Mouse (Mus musculus): Measurements from ENCODE around the gene Ppfibp1.

DNA sequence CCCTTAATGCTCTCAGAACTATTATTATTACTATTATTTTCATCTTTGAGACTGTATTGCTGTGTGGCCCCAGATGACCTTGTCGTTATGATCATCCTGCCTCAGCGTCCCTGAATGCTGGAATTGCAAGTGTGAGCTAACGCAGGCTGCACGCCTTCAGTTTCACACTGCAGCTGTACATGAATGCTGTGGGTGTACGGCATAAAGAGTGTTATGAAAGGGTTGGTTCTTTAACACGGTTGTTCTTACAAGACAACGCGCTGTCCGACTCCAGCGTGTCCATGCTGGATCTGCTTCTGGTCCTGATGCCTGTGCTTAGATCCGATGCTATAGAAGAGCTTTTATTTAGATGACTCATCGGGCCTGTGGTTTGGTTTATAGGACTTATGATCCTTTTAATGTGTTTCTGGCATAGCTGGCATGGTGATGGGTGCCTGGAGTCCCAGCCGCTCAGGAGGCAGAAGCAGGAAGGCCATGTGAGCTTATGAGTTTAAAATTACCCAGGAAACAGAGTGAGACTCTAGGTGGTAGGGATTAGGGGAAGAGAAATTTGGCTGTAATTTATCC is 161.0 kb downstream of the Ppfibp1 start:
- no peak for TF ChIP-seq TBP (conservative IDR thresholded peaks at IDR 0.05; ENCODE audit: low read depth, low read length)
- TF ChIP-seq CTCF (conservative IDR thresholded peaks at IDR 0.05 in 1 of 2, IDR thresholded peaks at IDR 0.05 in 1 of 2; ENCODE audit: low read depth in 2 of 2, low read length in 2 of 2), result no peak
- no peak for TF ChIP-seq POLR2A (IDR thresholded peaks at IDR 0.05; ENCODE audit: low read depth, low read length)
- TF ChIP-seq E2F4 (IDR thresholded peaks at IDR 0.05; ENCODE audit: insufficient replicate concordance, low read depth, low read length), result no peak
- TF ChIP-seq HCFC1 (IDR thresholded peaks at IDR 0.05; ENCODE audit: low read depth, low read length), result no peak
- no peak for TF ChIP-seq EP300 (IDR thresholded peaks at IDR 0.05; ENCODE audit: low read length)
- no peak for TF ChIP-seq USF1 (IDR thresholded peaks at IDR 0.05; ENCODE audit: low read depth, low read length)
- TF ChIP-seq KAT2A (IDR thresholded peaks at IDR 0.05; ENCODE audit: insufficient replicate concordance, low read length), result no peak
- no peak for TF ChIP-seq CHD2 (IDR thresholded peaks at IDR 0.05; ENCODE audit: low read length)
- no peak for TF ChIP-seq PAX5 (IDR thresholded peaks at IDR 0.05; ENCODE audit: low read length)
- TF ChIP-seq MAZ (IDR thresholded peaks at IDR 0.05; ENCODE audit: low read depth, low read length), result no peak
- TF ChIP-seq ELF1 (IDR thresholded peaks at IDR 0.05; ENCODE audit: low read depth, low read length), result no peak
- TF ChIP-seq UBTF (IDR thresholded peaks at IDR 0.05; ENCODE audit: low read depth, low read length), result no peak
